Mouse (Mus musculus) right cerebral cortex, postnatal 14 days (tissue): ENCODE results near the gene Cask.

Experiments
- DNase-seq: peaks from one replicate; pipeline ENCODE4 v3.0.0; 2022

Cask gene

GRCm38 (mm10) chrX:13622654-13623053 is 228.5 kb downstream of the Cask start:
- DNase-seq: no peak

- no peak for DNase-seq
Measured at GRCm38 (mm10) chrX:13621473-13621872, 229.7 kb downstream of the Cask start.

GRCm38 (mm10) chrX:13618476-13618875 is 232.7 kb downstream of the Cask start:
- DNase-seq: no peak

GRCm38 (mm10) chrX:13617294-13617693 is 233.9 kb downstream of the Cask start:
- DNase-seq: no peak

- DNase-seq: no peak
Measured at GRCm38 (mm10) chrX:13616726-13617125, 234.4 kb downstream of the Cask start.

GRCm38 (mm10) chrX:13612115-13612514 is 239.1 kb downstream of the Cask start:
- no peak for DNase-seq

GRCm38 (mm10) chrX:13611114-13611513 is 240.1 kb downstream of the Cask start:
- no peak for DNase-seq

GRCm38 (mm10) chrX:13607752-13608151 is 243.4 kb downstream of the Cask start:
- no peak for DNase-seq

- no peak for DNase-seq
Measured at GRCm38 (mm10) chrX:13606741-13607140, 244.4 kb downstream of the Cask start.

GRCm38 (mm10) chrX:13599966-13600365 is 251.2 kb downstream of the Cask start:
- DNase-seq: no peak

- no peak for DNase-seq
Measured at GRCm38 (mm10) chrX:13599373-13599772, 251.8 kb downstream of the Cask start.

GRCm38 (mm10) chrX:13577647-13578046 is 273.5 kb downstream of the Cask start:
- DNase-seq: no peak

GRCm38 (mm10) chrX:13576606-13577005 is 274.6 kb downstream of the Cask start:
- no peak for DNase-seq

GRCm38 (mm10) chrX:13574872-13575271 is 276.3 kb downstream of the Cask start:
- no peak for DNase-seq

- DNase-seq: no peak
Measured at GRCm38 (mm10) chrX:13574298-13574697, 276.9 kb downstream of the Cask start.

- no peak for DNase-seq
Measured at GRCm38 (mm10) chrX:13554504-13554903, 296.7 kb downstream of the Cask start.

GRCm38 (mm10) chrX:13552288-13552687 is 298.9 kb downstream of the Cask start:
- no peak for DNase-seq

- DNase-seq: no peak
Measured at GRCm38 (mm10) chrX:13551566-13551965, 299.6 kb downstream of the Cask start.

- no peak for DNase-seq
Measured at GRCm38 (mm10) chrX:13549100-13549499, 302.1 kb downstream of the Cask start.

- no peak for DNase-seq
Measured at GRCm38 (mm10) chrX:13521288-13521687, 329.9 kb downstream of the Cask start.

- DNase-seq: no peak
Measured at GRCm38 (mm10) chrX:13520566-13520965, 330.6 kb downstream of the Cask start.

- no peak for DNase-seq
Measured at GRCm38 (mm10) chrX:13519408-13519783, 331.8 kb downstream of the Cask start.

GRCm38 (mm10) chrX:13518781-13519407 is 332.3 kb downstream of the Cask start:
- no peak for DNase-seq

- DNase-seq: no peak
Measured at GRCm38 (mm10) chrX:13518019-13518418, 333.1 kb downstream of the Cask start.

- no peak for DNase-seq
Measured at GRCm38 (mm10) chrX:13516451-13516850, 334.7 kb downstream of the Cask start.
